Mouse (Mus musculus) frontal cortex, adult 2 months (tissue): ENCODE measurements around the gene Ddx6. TPM values are rescaled to one million over a fixed set of nuclear protein-coding genes. Genes with fewer than 3 reads are reported as not detected.
"Not testable (repeated sequence)": the region's sequence is repeated elsewhere in the genome, so short reads cannot be mapped to it uniquely, and the experiment has no call there.

Experiments used
- DNase-seq, 2 experiments: peaks; one replicate each; pipeline ENCODE4 v3.0.0; 2022; ENCODE audit warnings: low spot score in 1 of 2; ENCODE audit errors: extremely low spot score in 1 of 2
- polyA plus RNA-seq: library from polyadenylated mRNA; depleted of rRNA; stranded (reverse); fragments of >200 nt; gene quantifications from 2 replicates; pipeline ENCODE4 v1.2.3, GENCODE M21; 2012; rRNA removed

Gene Ddx6
- polyA plus RNA-seq = 40.9 and 44.6 TPM in 2 replicates

GRCm38 (mm10) chr9:44604779-44605615 is at the start of gene Ddx6:
Gene Ddx6, plus strand, starts transcription at chr9:44604892.
- peak; percentile 32 to 62 for DNase-seq

GRCm38 (mm10) chr9:44561597-44561996 is 43.1 kb upstream of the Ddx6 start, which contains the start of gene Cxcr5:
Gene Cxcr5, minus strand, starts transcription at chr9:44561877.
- DNase-seq = no peak

GRCm38 (mm10) chr9:44562936-44563335 is 41.8 kb upstream of the Ddx6 start:
- DNase-seq = no peak

GRCm38 (mm10) chr9:44565367-44565766 is 39.3 kb upstream of the Ddx6 start:
- no peak for DNase-seq

- DNase-seq = peak in 1 of 2 experiments; percentile 16
Observed at GRCm38 (mm10) chr9:44567338-44568082, 37.2 kb upstream of the Ddx6 start.

- no peak for DNase-seq
Observed at GRCm38 (mm10) chr9:44568083-44568455, 36.6 kb upstream of the Ddx6 start.

GRCm38 (mm10) chr9:44570939-44571382 is 33.7 kb upstream of the Ddx6 start:
- DNase-seq = no peak

- no peak for DNase-seq
Observed at GRCm38 (mm10) chr9:44573306-44573705, 31.4 kb upstream of the Ddx6 start.

- no peak for DNase-seq
Observed at GRCm38 (mm10) chr9:44575095-44575494, 29.6 kb upstream of the Ddx6 start.

- not testable (repeated sequence) for DNase-seq
Observed at GRCm38 (mm10) chr9:44576046-44576445, 28.6 kb upstream of the Ddx6 start.

- no peak for DNase-seq
Observed at GRCm38 (mm10) chr9:44579392-44579791, 25.3 kb upstream of the Ddx6 start.

- DNase-seq = no peak
Observed at GRCm38 (mm10) chr9:44580085-44580484, 24.6 kb upstream of the Ddx6 start.

GRCm38 (mm10) chr9:44581423-44581822 is 23.3 kb upstream of the Ddx6 start:
- no peak for DNase-seq

- no peak for DNase-seq
Observed at GRCm38 (mm10) chr9:44582390-44582789, 22.3 kb upstream of the Ddx6 start.

GRCm38 (mm10) chr9:44586640-44587261 is 17.9 kb upstream of the Ddx6 start:
- no peak for DNase-seq

GRCm38 (mm10) chr9:44587262-44588160 is 17.2 kb upstream of the Ddx6 start:
- DNase-seq = no peak

- no peak for DNase-seq
Observed at GRCm38 (mm10) chr9:44588605-44589004, 16.1 kb upstream of the Ddx6 start.

- DNase-seq = no peak
Observed at GRCm38 (mm10) chr9:44589095-44589494, 15.6 kb upstream of the Ddx6 start.

GRCm38 (mm10) chr9:44590969-44591368 is 13.7 kb upstream of the Ddx6 start:
- no peak for DNase-seq

- no peak for DNase-seq
Observed at GRCm38 (mm10) chr9:44591595-44592188, 13.0 kb upstream of the Ddx6 start.
